ENCODE assay signal across 15 mouse cellular contexts in genomic region chr11:80485622-80486206, GRCm38 (mm10). TPM values are rescaled to one million over a fixed set of nuclear protein-coding genes. Genes with fewer than 3 reads are reported as not detected.
DNase-seq lines count a peak whose midpoint lies in the region; ATAC-seq and TF ChIP-seq lines count a peak whose summit lies in the region.
"Had no signal": no experiment of that assay in that cellular context is flagged by ENCODE, and none has a peak within 500 bp of the region (broad histone marks: within the 10 kb centered on the region; RNA-seq: fewer than 3 reads in every experiment).

No protein-coding gene starts in this region.

- WGBS in forebrain, embryonic 13.5 days, result 85% methylated on average over 10 of the region's 10 CpGs
- 88% methylated on average over 10 of the region's 10 CpGs for WGBS in forebrain, embryonic 12.5 days
- WGBS in midbrain, embryonic 15.5 days, result 75% methylated on average over 10 of the region's 10 CpGs

- no peak for ATAC-seq in forebrain, embryonic 13.5 days
- ATAC-seq in forebrain, embryonic 12.5 days (ENCODE audit: low FRiP score), result no peak
- ATAC-seq in midbrain, embryonic 15.5 days (replicated peaks), result no peak

- H3K4me2 ChIP-seq in forebrain, embryonic 13.5 days, result no peak overlapping the region
- no peak overlapping the region for H3K4me2 ChIP-seq in forebrain, embryonic 12.5 days
- no peak overlapping the region for H3K4me2 ChIP-seq in midbrain, embryonic 15.5 days
- H3K4me2 ChIP-seq: heart, embryonic 11.5 days; limb, embryonic 13.5 days; neural tube, embryonic 12.5 days had no signal

- H3K9me3 ChIP-seq in forebrain, embryonic 13.5 days (replicated peaks), result no peaks in the 10 kb centered on the region
- no peaks in the 10 kb centered on the region for H3K9me3 ChIP-seq in forebrain, embryonic 12.5 days
- H3K9me3 ChIP-seq in midbrain, embryonic 15.5 days, result no peaks in the 10 kb centered on the region
- H3K9me3 ChIP-seq: limb, embryonic 13.5 days; neural tube, embryonic 12.5 days had no signal

- peak; percentile 46 to 54 for DNase-seq in left cerebral cortex, postnatal 25 days (ENCODE audit: low spot score in 2 of 2)
- no peak for DNase-seq in left cerebral cortex, adult 11 months (ENCODE audit: low spot score)
- peak; percentile 71 for DNase-seq in NIH3T3 (ENCODE audit: low read depth)
- DNase-seq in gastrocnemius, adult 2 months, result no peak
- no peak for DNase-seq in lung, postnatal 14 days
- DNase-seq: embryo, embryonic 11 days; lung, adult 2 months; thymus, postnatal 14 days had no signal

- H3K4me1 ChIP-seq in forebrain, embryonic 13.5 days, result peaks cover 90% of the 10 kb centered on the region
- H3K4me1 ChIP-seq in forebrain, embryonic 12.5 days, result peaks cover 76% of the 10 kb centered on the region
- peaks cover 77% of the 10 kb centered on the region for H3K4me1 ChIP-seq in midbrain, embryonic 15.5 days

- peaks cover 6% of the 10 kb centered on the region; the same call in 1 of the 2 replicates for H3K27me3 ChIP-seq in forebrain, embryonic 13.5 days
- H3K27me3 ChIP-seq in forebrain, embryonic 12.5 days, result peaks cover 25% of the 10 kb centered on the region; the same call in 1 of the 2 replicates
- no peaks in the 10 kb centered on the region for H3K27me3 ChIP-seq in midbrain, embryonic 15.5 days (replicated peaks)
- H3K27me3 ChIP-seq: limb, embryonic 13.5 days had no signal

- no peak overlapping the region for H3K4me3 ChIP-seq in forebrain, embryonic 13.5 days
- H3K4me3 ChIP-seq in forebrain, embryonic 12.5 days (replicated peaks), result no peak overlapping the region
- H3K4me3 ChIP-seq in midbrain, embryonic 15.5 days, result no peak overlapping the region
- no peak overlapping the region for H3K4me3 ChIP-seq in gastrocnemius, adult 2 months
- H3K4me3 ChIP-seq: limb, embryonic 13.5 days; neural tube, embryonic 12.5 days had no signal

- peaks cover 17% of the 10 kb centered on the region; the same call in 1 of the 2 replicates for H3K36me3 ChIP-seq in forebrain, embryonic 13.5 days (ENCODE audit: poor library complexity, severe bottlenecking)
- peaks cover 2% of the 10 kb centered on the region; the same call in 1 of the 2 replicates for H3K36me3 ChIP-seq in forebrain, embryonic 12.5 days (replicated peaks)
- H3K36me3 ChIP-seq in midbrain, embryonic 15.5 days (replicated peaks), result no peaks in the 10 kb centered on the region
- H3K36me3 ChIP-seq: limb, embryonic 13.5 days had no signal

- H3K27ac ChIP-seq in forebrain, embryonic 13.5 days, result no peak overlapping the region
- H3K27ac ChIP-seq in forebrain, embryonic 12.5 days, result no peak overlapping the region
- peak overlapping the region; percentile 87 for H3K27ac ChIP-seq in midbrain, embryonic 15.5 days
- no peak overlapping the region for H3K27ac ChIP-seq in gastrocnemius, adult 2 months
- H3K27ac ChIP-seq: kidney, postnatal 0 days; limb, embryonic 13.5 days; neural tube, embryonic 12.5 days had no signal

- intact Hi-C loops in left cerebral cortex, postnatal 25 days (cut with DNase I), result loop anchor here (1.0 to 5.0 kb wide), 2 partner anchors 82 to 118 kb away; no protein-coding TSS in a partner anchor
- intact Hi-C loops in gastrocnemius, adult 2 months (cut with DNase I), result no loop called here

- H3K9ac ChIP-seq in forebrain, embryonic 13.5 days, result peak overlapping the region; percentile 18; the same call in 1 of the 2 replicates
- H3K9ac ChIP-seq in forebrain, embryonic 12.5 days, result no peak overlapping the region
- no peak overlapping the region for H3K9ac ChIP-seq in midbrain, embryonic 15.5 days
- H3K9ac ChIP-seq: limb, embryonic 13.5 days; neural tube, embryonic 12.5 days had no signal

- no peak for TF ChIP-seq CTCF in gastrocnemius, adult 2 months (IDR thresholded peaks at IDR 0.05)

RNA-seq across cellular contexts. Expression of gene Cdk5r1, which starts 8.9 kb away (rescaled TPM):
- 67.9 and 73.9 TPM in 2 replicates for polyA plus RNA-seq in forebrain, embryonic 13.5 days (2015; fragmentation: Nextera tagmentation; extraction: Ambion mirVana)
- polyA plus RNA-seq in forebrain, embryonic 12.5 days (2016; fragmentation: Nextera tagmentation; extraction: Ambion mirVana), result 54.0 and 63.9 TPM in 2 replicates
- total RNA-seq in left cerebral cortex, postnatal 25 days (2021), result 100 to 1,000 TPM; 339 to 344 TPM
- polyA plus RNA-seq in midbrain, embryonic 15.5 days (2015; fragmentation: Nextera tagmentation; extraction: Ambion mirVana), result 102 and 105 TPM in 2 replicates
- total RNA-seq in gastrocnemius, adult 2 months (2021), result under 1 TPM; 0.20 to 0.42 TPM

RNA-seq across cellular contexts. Expression of gene Psmd11, which starts 57.3 kb away (rescaled TPM):
- 370 and 373 TPM in 2 replicates for polyA plus RNA-seq in forebrain, embryonic 13.5 days (2015; fragmentation: Nextera tagmentation; extraction: Ambion mirVana)
- polyA plus RNA-seq in forebrain, embryonic 12.5 days (2016; fragmentation: Nextera tagmentation; extraction: Ambion mirVana), result 378 and 397 TPM in 2 replicates
- 100 to 1,000 TPM in 1 of 2 experiments, 10 to 100 TPM in 1; 93.5 to 110 TPM for total RNA-seq in left cerebral cortex, postnatal 25 days (2021)
- 273 and 278 TPM in 2 replicates for polyA plus RNA-seq in midbrain, embryonic 15.5 days (2015; fragmentation: Nextera tagmentation; extraction: Ambion mirVana)
- 100 to 1,000 TPM; 138 to 169 TPM for total RNA-seq in gastrocnemius, adult 2 months (2021)

Comparison
In these comparisons a context has a peak if more than half of its experiments do, and no peak if none do; other contexts are left out.
1. DNase-seq: peak in left cerebral cortex, postnatal 25 days (2 of 2) and NIH3T3 (single experiment); none in left cerebral cortex, adult 11 months (single experiment), gastrocnemius, adult 2 months (single experiment) and lung, postnatal 14 days (single experiment).